Mouse (Mus musculus): Measurements from ENCODE around the gene Lrrc4b. TPM values are rescaled to one million over a fixed set of nuclear protein-coding genes. Genes with fewer than 3 reads are reported as not detected.

The Lrrc4b gene
- polyA plus RNA-seq, 1 experiment from 2014 or later, result not detected

DNA sequence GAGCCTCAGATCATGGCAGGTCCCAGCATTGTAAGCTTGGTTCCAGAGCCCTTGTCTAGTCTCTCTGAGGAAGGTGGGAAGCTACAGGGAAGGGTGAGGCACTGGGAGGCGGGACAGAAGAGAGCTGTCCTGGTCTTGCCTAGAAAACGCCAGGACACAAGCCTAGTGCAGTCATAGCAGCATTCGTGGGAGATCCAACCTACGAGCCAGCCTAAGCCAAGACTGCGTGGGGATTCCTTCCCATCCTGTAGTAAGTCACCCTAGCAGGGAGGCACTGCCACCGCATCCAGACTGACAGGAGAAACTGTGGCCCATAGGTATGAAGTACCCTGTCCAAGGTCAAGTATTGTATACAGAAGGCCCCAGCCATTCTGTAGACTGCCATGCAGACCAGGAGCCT lies 3.7 kb downstream of the Lrrc4b start:
- Histone ChIP-seq H3K9ac (ENCODE audit: low read depth, low read length) (no peak overlapping the region), H3K4me1 (ENCODE audit: control insufficient read depth, low read depth, low read length) (peaks cover 13% of the 10 kb centered on the region), H3K36me3 (ENCODE audit: control insufficient read depth, insufficient read depth) (no peaks in the 10 kb centered on the region), H3K27me3 (ENCODE audit: control insufficient read depth, insufficient read depth, low read depth, low read length) (peaks cover 54% of the 10 kb centered on the region), H3K9me3 (replicated peaks; ENCODE audit: control insufficient read depth, low read length) (no peaks in the 10 kb centered on the region), H3K4me2 (ENCODE audit: low read depth, low read length) (no peak overlapping the region), H3K27ac (ENCODE audit: low read length) (no peak overlapping the region), H3K4me3 (ENCODE audit: low read depth, low read length) (no peak overlapping the region)
- no peak for ATAC-seq (ENCODE audit: low read depth)
- 61% methylated on average over 6 of the region's 6 CpGs for WGBS (ENCODE audit: insufficient replicate concordance)

DNA sequence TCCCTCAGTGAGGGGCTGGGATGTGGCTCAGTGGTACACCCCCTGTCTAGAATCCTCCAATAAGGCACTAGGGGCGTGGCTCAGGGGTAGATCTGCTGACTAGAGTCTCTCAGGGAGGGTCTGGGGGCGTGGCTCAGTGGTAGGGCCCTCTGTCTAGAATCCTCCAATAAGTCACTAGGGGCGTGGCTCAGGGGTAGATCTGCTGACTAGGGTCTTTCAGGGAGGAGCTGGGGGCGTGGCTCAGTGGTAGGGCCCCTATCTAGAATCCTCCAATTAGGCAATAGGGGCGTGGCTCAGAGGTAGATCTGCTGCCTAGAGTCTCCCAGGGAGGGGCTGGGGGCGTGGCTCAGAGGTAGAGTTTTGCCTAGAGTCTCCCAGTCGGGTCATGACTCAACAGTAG lies 4.6 kb downstream of the Lrrc4b start:
- Histone ChIP-seq H3K27ac (ENCODE audit: low read length) (no peak overlapping the region), H3K9ac (ENCODE audit: low read depth, low read length) (no peak overlapping the region), H3K27me3 (ENCODE audit: control insufficient read depth, insufficient read depth, low read depth, low read length) (peaks cover 45% of the 10 kb centered on the region), H3K4me3 (ENCODE audit: low read depth, low read length) (no peak overlapping the region), H3K4me1 (ENCODE audit: control insufficient read depth, low read depth, low read length) (peaks cover 13% of the 10 kb centered on the region), H3K36me3 (ENCODE audit: control insufficient read depth, insufficient read depth) (no peaks in the 10 kb centered on the region), H3K9me3 (replicated peaks; ENCODE audit: control insufficient read depth, low read length) (no peaks in the 10 kb centered on the region), H3K4me2 (ENCODE audit: low read depth, low read length) (no peak overlapping the region)
- 2% methylated on average over 7 of the region's 7 CpGs for WGBS (ENCODE audit: insufficient replicate concordance)
- peak; percentile 63 for ATAC-seq (ENCODE audit: low read depth)

- Histone ChIP-seq H3K9me3 (replicated peaks; ENCODE audit: control insufficient read depth, low read length) (no peaks in the 10 kb centered on the region), H3K4me2 (ENCODE audit: low read depth, low read length) (no peak overlapping the region), H3K4me1 (ENCODE audit: control insufficient read depth, low read depth, low read length) (peaks cover 13% of the 10 kb centered on the region), H3K27ac (ENCODE audit: low read length) (no peak overlapping the region), H3K4me3 (ENCODE audit: low read depth, low read length) (no peak overlapping the region), H3K9ac (ENCODE audit: low read depth, low read length) (no peak overlapping the region), H3K27me3 (ENCODE audit: control insufficient read depth, insufficient read depth, low read depth, low read length) (peaks cover 38% of the 10 kb centered on the region), H3K36me3 (ENCODE audit: control insufficient read depth, insufficient read depth) (no peaks in the 10 kb centered on the region)
- 63% methylated on average over 9 of the region's 9 CpGs for WGBS (ENCODE audit: insufficient replicate concordance)
- ATAC-seq (ENCODE audit: low read depth), result no peak
Observed at GRCm38 (mm10) chr7:44434089-44434488, 5.3 kb downstream of the Lrrc4b start.

DNA sequence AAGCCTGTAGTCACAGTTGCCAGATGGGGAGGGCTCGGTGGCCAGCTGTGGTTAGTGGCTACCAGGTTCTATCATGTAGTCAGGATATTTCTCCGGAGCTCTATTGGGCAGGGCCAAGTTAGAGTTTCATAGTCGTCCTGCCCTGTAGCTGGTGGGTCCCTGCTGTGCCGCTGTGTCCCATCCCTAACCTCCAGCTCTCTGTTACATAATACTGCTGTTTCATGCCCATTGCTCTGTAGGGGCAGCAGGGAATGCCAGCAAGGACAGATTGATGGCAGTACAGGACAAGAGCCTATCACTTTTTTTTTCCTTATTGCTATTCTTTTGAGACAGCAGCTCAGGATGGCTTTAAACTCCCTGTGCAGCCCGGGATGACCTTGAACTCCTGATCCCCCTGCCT lies 7.0 kb downstream of the Lrrc4b start:
- H3K4me2 ChIP-seq (ENCODE audit: low read depth, low read length), result no peak overlapping the region
- ATAC-seq (ENCODE audit: low read depth), result no peak
- no peak overlapping the region for H3K4me3 ChIP-seq (ENCODE audit: low read depth, low read length)
- peaks cover 13% of the 10 kb centered on the region for H3K4me1 ChIP-seq (ENCODE audit: control insufficient read depth, low read depth, low read length)
- no peaks in the 10 kb centered on the region for H3K36me3 ChIP-seq (ENCODE audit: control insufficient read depth, insufficient read depth)
- H3K9ac ChIP-seq (ENCODE audit: low read depth, low read length), result no peak overlapping the region
- peaks cover 38% of the 10 kb centered on the region for H3K27me3 ChIP-seq (ENCODE audit: control insufficient read depth, insufficient read depth, low read depth, low read length)
- H3K9me3 ChIP-seq (replicated peaks; ENCODE audit: control insufficient read depth, low read length), result no peaks in the 10 kb centered on the region
- no peak overlapping the region for H3K27ac ChIP-seq (ENCODE audit: low read length)
- WGBS (ENCODE audit: insufficient replicate concordance), result 51% methylated on average over 5 of the region's 5 CpGs

DNA sequence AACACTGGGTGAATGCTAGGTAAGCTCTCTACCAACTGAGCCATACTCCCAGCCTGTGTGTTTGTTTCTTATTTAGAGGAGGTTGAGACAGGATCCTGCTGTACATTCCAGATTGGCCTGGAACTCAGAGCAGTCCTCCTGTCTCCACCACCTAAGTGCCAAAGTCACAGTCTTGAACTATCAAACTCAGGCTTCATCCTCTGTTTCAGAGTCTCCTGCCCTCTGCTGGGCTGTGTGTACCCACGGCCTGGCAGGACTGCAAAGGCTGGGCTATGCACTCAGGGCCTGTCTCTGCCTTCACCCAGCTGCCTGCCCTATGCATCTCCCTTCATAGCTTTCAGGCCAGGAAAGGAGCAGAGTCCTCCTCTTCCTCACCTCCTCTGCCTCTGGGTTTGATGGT lies 7.4 kb downstream of the Lrrc4b start:
- WGBS (ENCODE audit: insufficient replicate concordance), result 13% methylated on average over 1 of the region's 1 CpGs

DNA sequence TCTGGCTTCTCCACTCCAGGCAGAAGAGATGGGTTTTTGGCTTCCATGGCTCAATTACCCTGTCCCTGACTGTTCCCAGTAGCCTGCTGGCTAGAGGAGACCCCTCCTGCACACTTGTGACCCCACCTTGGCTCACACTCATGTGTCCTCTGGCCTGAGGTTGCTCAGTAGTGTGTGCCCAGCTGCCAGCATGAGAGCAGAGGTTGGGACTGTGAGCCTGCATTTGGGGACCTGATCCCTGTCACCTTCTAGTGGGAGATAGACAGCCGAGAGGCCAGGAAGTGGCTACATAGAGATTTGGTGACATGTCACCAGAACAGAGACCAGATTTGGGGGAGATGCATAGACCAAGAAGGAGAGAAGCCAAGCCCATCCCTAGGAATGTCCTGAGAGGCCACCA lies 8.4 kb downstream of the Lrrc4b start:
- no peak overlapping the region for H3K9ac ChIP-seq (ENCODE audit: low read depth, low read length)
- H3K27ac ChIP-seq (ENCODE audit: low read length), result no peak overlapping the region
- H3K36me3 ChIP-seq (ENCODE audit: control insufficient read depth, insufficient read depth), result no peaks in the 10 kb centered on the region
- H3K27me3 ChIP-seq (ENCODE audit: control insufficient read depth, insufficient read depth, low read depth, low read length), result peaks cover 38% of the 10 kb centered on the region
- WGBS (ENCODE audit: insufficient replicate concordance), result 38% methylated on average over 1 of the region's 1 CpGs
- no peak for ATAC-seq (ENCODE audit: low read depth)
- peaks cover 13% of the 10 kb centered on the region for H3K4me1 ChIP-seq (ENCODE audit: control insufficient read depth, low read depth, low read length)
- H3K9me3 ChIP-seq (replicated peaks; ENCODE audit: control insufficient read depth, low read length), result no peaks in the 10 kb centered on the region
- no peak overlapping the region for H3K4me3 ChIP-seq (ENCODE audit: low read depth, low read length)
- H3K4me2 ChIP-seq (ENCODE audit: low read depth, low read length), result no peak overlapping the region

More for the DNA sequence above, 7.4 kb downstream of the Lrrc4b start:
- Histone ChIP-seq H3K4me2 (ENCODE audit: low read depth, low read length) (no peak overlapping the region), H3K4me3 (ENCODE audit: low read depth, low read length) (no peak overlapping the region), H3K27me3 (ENCODE audit: control insufficient read depth, insufficient read depth, low read depth, low read length) (peaks cover 38% of the 10 kb centered on the region), H3K9me3 (replicated peaks; ENCODE audit: control insufficient read depth, low read length) (no peaks in the 10 kb centered on the region), H3K36me3 (ENCODE audit: control insufficient read depth, insufficient read depth) (no peaks in the 10 kb centered on the region), H3K4me1 (ENCODE audit: control insufficient read depth, low read depth, low read length) (peaks cover 13% of the 10 kb centered on the region), H3K9ac (ENCODE audit: low read depth, low read length) (no peak overlapping the region), H3K27ac (ENCODE audit: low read length) (no peak overlapping the region)
- no peak for ATAC-seq (ENCODE audit: low read depth)

GRCm38 (mm10) chr7:44437933-44438332 lies 9.1 kb downstream of the Lrrc4b start:
- no peak overlapping the region for H3K27ac ChIP-seq (ENCODE audit: low read length)
- H3K4me2 ChIP-seq (ENCODE audit: low read depth, low read length), result no peak overlapping the region
- H3K9ac ChIP-seq (ENCODE audit: low read depth, low read length), result no peak overlapping the region
- H3K4me3 ChIP-seq (ENCODE audit: low read depth, low read length), result no peak overlapping the region
- no peaks in the 10 kb centered on the region for H3K9me3 ChIP-seq (replicated peaks; ENCODE audit: control insufficient read depth, low read length)
- H3K4me1 ChIP-seq (ENCODE audit: control insufficient read depth, low read depth, low read length), result peaks cover 13% of the 10 kb centered on the region
- WGBS (ENCODE audit: insufficient replicate concordance), result 59% methylated on average over 8 of the region's 8 CpGs
- H3K27me3 ChIP-seq (ENCODE audit: control insufficient read depth, insufficient read depth, low read depth, low read length), result peaks cover 42% of the 10 kb centered on the region
- ATAC-seq (ENCODE audit: low read depth), result no peak
- no peaks in the 10 kb centered on the region for H3K36me3 ChIP-seq (ENCODE audit: control insufficient read depth, insufficient read depth)

GRCm38 (mm10) chr7:44439696-44440095 lies 10.9 kb downstream of the Lrrc4b start:
- Histone ChIP-seq H3K27me3 (ENCODE audit: control insufficient read depth, insufficient read depth, low read depth, low read length) (peaks cover 60% of the 10 kb centered on the region), H3K36me3 (ENCODE audit: control insufficient read depth, insufficient read depth) (no peaks in the 10 kb centered on the region), H3K4me3 (ENCODE audit: low read depth, low read length) (no peak overlapping the region), H3K9me3 (replicated peaks; ENCODE audit: control insufficient read depth, low read length) (no peaks in the 10 kb centered on the region), H3K4me2 (ENCODE audit: low read depth, low read length) (no peak overlapping the region), H3K27ac (ENCODE audit: low read length) (no peak overlapping the region), H3K9ac (ENCODE audit: low read depth, low read length) (no peak overlapping the region), H3K4me1 (ENCODE audit: control insufficient read depth, low read depth, low read length) (peaks cover 6% of the 10 kb centered on the region)
- WGBS (ENCODE audit: insufficient replicate concordance), result 34% methylated on average over 2 of the region's 2 CpGs
- no peak for ATAC-seq (ENCODE audit: low read depth)

DNA sequence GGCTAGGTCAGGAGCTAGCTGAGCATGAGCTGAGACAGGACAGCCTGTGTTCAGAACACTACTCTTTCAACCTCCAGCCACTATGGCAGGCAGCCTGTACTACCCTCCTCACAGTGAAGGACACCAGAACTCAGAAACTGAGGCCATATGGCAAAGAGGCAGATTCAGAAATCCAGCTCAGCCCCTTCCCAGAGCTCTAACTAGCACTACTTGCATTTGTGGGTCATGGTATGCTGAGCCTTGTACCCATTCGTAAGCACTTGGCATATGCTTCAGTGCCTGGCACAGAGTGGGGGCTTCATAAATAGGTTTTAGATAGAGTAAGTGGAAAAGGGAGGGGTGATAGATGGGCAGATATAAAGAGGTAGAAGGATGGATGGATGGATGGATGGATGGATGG lies 11.7 kb downstream of the Lrrc4b start:
- Histone ChIP-seq H3K4me1 (ENCODE audit: control insufficient read depth, low read depth, low read length) (peaks cover 6% of the 10 kb centered on the region), H3K4me2 (ENCODE audit: low read depth, low read length) (no peak overlapping the region), H3K27me3 (ENCODE audit: control insufficient read depth, insufficient read depth, low read depth, low read length) (peaks cover 66% of the 10 kb centered on the region), H3K4me3 (ENCODE audit: low read depth, low read length) (no peak overlapping the region), H3K9me3 (replicated peaks; ENCODE audit: control insufficient read depth, low read length) (no peaks in the 10 kb centered on the region), H3K9ac (ENCODE audit: low read depth, low read length) (no peak overlapping the region), H3K36me3 (ENCODE audit: control insufficient read depth, insufficient read depth) (no peaks in the 10 kb centered on the region), H3K27ac (ENCODE audit: low read length) (no peak overlapping the region)
- ATAC-seq (ENCODE audit: low read depth), result no peak
- WGBS (ENCODE audit: insufficient replicate concordance), result 60% methylated on average over 1 of the region's 1 CpGs
